ENCODE assay signal across 19 mouse cellular contexts in the genomic region with DNA sequence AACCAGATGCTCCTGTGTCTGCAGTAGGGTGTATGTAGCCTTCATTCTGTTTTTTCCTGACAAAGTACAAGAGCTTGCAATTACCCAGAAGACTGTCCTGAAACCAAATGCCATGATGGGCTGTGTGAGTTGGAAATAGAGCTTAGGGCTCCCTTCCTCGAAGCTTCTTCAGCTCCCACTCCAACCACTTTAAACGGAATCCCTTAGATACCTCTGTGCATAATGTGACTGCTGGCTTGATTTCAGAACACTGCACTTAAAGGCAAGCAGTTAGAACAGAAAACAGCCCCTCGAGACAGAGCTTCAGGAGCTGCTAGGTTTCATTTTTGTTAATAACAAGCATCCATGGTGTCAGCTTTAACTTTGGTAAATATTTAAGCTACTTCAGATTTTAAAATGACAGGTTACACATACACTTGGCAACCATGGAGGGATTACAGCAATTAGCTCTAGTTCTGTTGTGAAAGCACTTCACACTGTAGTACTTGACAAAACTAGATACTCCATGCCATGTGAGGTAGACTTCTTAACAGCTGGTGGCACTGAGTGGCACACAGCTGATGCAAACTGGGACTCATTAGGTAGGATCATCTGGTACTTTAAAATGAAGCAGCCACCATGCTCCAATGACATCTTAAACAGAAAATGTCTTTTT.
DNase-seq lines count a peak whose midpoint lies in the region; ATAC-seq and TF ChIP-seq lines count a peak whose summit lies in the region.
"Had no signal": no experiment of that assay in that cellular context is flagged by ENCODE, and none has a peak within 500 bp of the region (broad histone marks: within the 10 kb centered on the region; RNA-seq: fewer than 3 reads in every experiment).

No protein-coding gene starts in this region.

- no peaks in the 10 kb centered on the region for H3K9me3 ChIP-seq in embryonic facial prominence, embryonic 14.5 days (ENCODE audit: control insufficient read depth, low read length)
- H3K9me3 ChIP-seq in embryonic facial prominence, embryonic 10.5 days, result no peaks in the 10 kb centered on the region
- no peaks in the 10 kb centered on the region for H3K9me3 ChIP-seq in heart, embryonic 16.5 days (replicated peaks; ENCODE audit: control insufficient read depth, low read length)
- H3K9me3 ChIP-seq in liver, embryonic 12.5 days (replicated peaks), result no peaks in the 10 kb centered on the region
- H3K9me3 ChIP-seq: embryonic facial prominence, embryonic 13.5 days; intestine, embryonic 15.5 days; limb, embryonic 12.5 days; liver, embryonic 15.5 days; neural tube, embryonic 15.5 days had no signal

- no peaks in the 10 kb centered on the region for H3K79me2 ChIP-seq in liver, adult 2 months (ENCODE audit: control insufficient read depth, insufficient read depth, low read length)

- TF ChIP-seq POLR2A in liver, adult 2 months (IDR thresholded peaks at IDR 0.05; ENCODE audit: extremely low read depth, insufficient read depth, low read length), result no peak

- H3K27ac ChIP-seq in embryonic facial prominence, embryonic 14.5 days (replicated peaks; ENCODE audit: low read depth, low read length), result 0 out of 2 replicates have a peak overlapping the region, but pooled peaks have one; percentile 15
- no peak overlapping the region for H3K27ac ChIP-seq in embryonic facial prominence, embryonic 10.5 days (replicated peaks)
- peak overlapping the region; percentile 39 for H3K27ac ChIP-seq in heart, embryonic 16.5 days (ENCODE audit: low read length)
- no peak overlapping the region for H3K27ac ChIP-seq in liver, adult 2 months (replicated peaks; ENCODE audit: insufficient read depth, low read depth, low read length)
- H3K27ac ChIP-seq in liver, embryonic 12.5 days, result no peak overlapping the region
- H3K27ac ChIP-seq: embryonic facial prominence, embryonic 13.5 days; gastrocnemius, adult 2 months; intestine, embryonic 15.5 days; limb, embryonic 12.5 days; liver, embryonic 15.5 days; neural tube, embryonic 15.5 days had no signal

- no peak overlapping the region for H3K9ac ChIP-seq in embryonic facial prominence, embryonic 14.5 days (ENCODE audit: low read depth, low read length)
- no peak overlapping the region for H3K9ac ChIP-seq in heart, embryonic 16.5 days (ENCODE audit: low read length)
- H3K9ac ChIP-seq in liver, adult 2 months (ENCODE audit: low read depth, low read length), result no peak overlapping the region
- no peak overlapping the region for H3K9ac ChIP-seq in liver, embryonic 12.5 days
- H3K9ac ChIP-seq: embryonic facial prominence, embryonic 13.5 days; intestine, embryonic 15.5 days; limb, embryonic 12.5 days; liver, embryonic 15.5 days; neural tube, embryonic 15.5 days had no signal

- CTCF ChIA-PET in Patski (lab: Charles Lee), result interaction anchor here (0.9 to 1.5 kb wide), 4 partner anchors 8 to 14 kb away, joined by 3 to 4 read pairs (median 4); no protein-coding TSS in a partner anchor

- no peak overlapping the region for H3K4me3 ChIP-seq in embryonic facial prominence, embryonic 14.5 days (ENCODE audit: low read depth, low read length)
- no peak overlapping the region for H3K4me3 ChIP-seq in embryonic facial prominence, embryonic 10.5 days
- H3K4me3 ChIP-seq in heart, embryonic 16.5 days (ENCODE audit: low read length), result no peak overlapping the region
- no peak overlapping the region for H3K4me3 ChIP-seq in liver, adult 2 months (ENCODE audit: insufficient read depth, low read depth, low read length)
- no peak overlapping the region for H3K4me3 ChIP-seq in liver, embryonic 12.5 days
- H3K4me3 ChIP-seq: embryonic facial prominence, embryonic 13.5 days; gastrocnemius, adult 2 months; intestine, embryonic 15.5 days; limb, embryonic 12.5 days; liver, embryonic 15.5 days; neural tube, embryonic 15.5 days had no signal

- H3K4me2 ChIP-seq in embryonic facial prominence, embryonic 14.5 days (ENCODE audit: low read depth, low read length), result no peak overlapping the region
- H3K4me2 ChIP-seq in heart, embryonic 16.5 days (ENCODE audit: low read depth, low read length), result peak overlapping the region; percentile 36; the same call in 1 of the 2 replicates
- no peak overlapping the region for H3K4me2 ChIP-seq in liver, embryonic 12.5 days
- H3K4me2 ChIP-seq: embryonic facial prominence, embryonic 13.5 days; intestine, embryonic 15.5 days; limb, embryonic 12.5 days; liver, embryonic 15.5 days; neural tube, embryonic 15.5 days had no signal

- DNase-seq in embryonic facial prominence, embryonic 14.5 days (ENCODE audit: low spot score), result peak; percentile 16
- DNase-seq in embryonic facial prominence, embryonic 10.5 days (ENCODE audit: low spot score), result no peak
- no peak for DNase-seq in heart, adult 11 months
- peak; percentile 41 for DNase-seq in liver, adult 2 months (ENCODE audit: extremely low read depth, low read depth, low spot score)
- no peak for DNase-seq in Patski (ENCODE audit: low read depth, low spot score)
- DNase-seq in cerebellum, postnatal 4 days (ENCODE audit: low spot score in 2 of 2), result no peak
- DNase-seq: adrenal gland, adult 8-10 months; cerebellum, adult 9-11 months; gastrocnemius, adult 2 months; heart, postnatal 10 days; right cerebral cortex, postnatal 14 days had no signal

- no peaks in the 10 kb centered on the region for H3K4me1 ChIP-seq in embryonic facial prominence, embryonic 14.5 days (ENCODE audit: control insufficient read depth, insufficient read depth, low read length)
- H3K4me1 ChIP-seq in embryonic facial prominence, embryonic 10.5 days, result no peaks in the 10 kb centered on the region
- peaks cover 11% of the 10 kb centered on the region for H3K4me1 ChIP-seq in heart, embryonic 16.5 days (ENCODE audit: control insufficient read depth, insufficient read depth, low read length)
- H3K4me1 ChIP-seq in liver, adult 2 months (ENCODE audit: control insufficient read depth, insufficient read depth, low read length), result no peaks in the 10 kb centered on the region
- H3K4me1 ChIP-seq in liver, embryonic 12.5 days, result no peaks in the 10 kb centered on the region
- H3K4me1 ChIP-seq: embryonic facial prominence, embryonic 13.5 days; intestine, embryonic 15.5 days; limb, embryonic 12.5 days; liver, embryonic 15.5 days; neural tube, embryonic 15.5 days had no signal

- TF ChIP-seq CTCF in liver, adult 2 months (IDR thresholded peaks at IDR 0.05; ENCODE audit: low read depth, low read length), result no peak
- TF ChIP-seq CTCF in Patski (IDR thresholded peaks at IDR 0.05), result no peak

- H3K27me3 ChIP-seq in embryonic facial prominence, embryonic 14.5 days (replicated peaks; ENCODE audit: control insufficient read depth, insufficient read depth, low read length), result no peaks in the 10 kb centered on the region
- no peaks in the 10 kb centered on the region for H3K27me3 ChIP-seq in embryonic facial prominence, embryonic 10.5 days (replicated peaks; ENCODE audit: low read depth, poor library complexity, severe bottlenecking)
- no peaks in the 10 kb centered on the region for H3K27me3 ChIP-seq in heart, embryonic 16.5 days (ENCODE audit: control insufficient read depth, insufficient read depth, low read length)
- no peaks in the 10 kb centered on the region for H3K27me3 ChIP-seq in liver, adult 2 months (ENCODE audit: control insufficient read depth, insufficient read depth, low read length)
- no peaks in the 10 kb centered on the region for H3K27me3 ChIP-seq in liver, embryonic 12.5 days (replicated peaks)
- H3K27me3 ChIP-seq in Patski, result no peaks in the 10 kb centered on the region
- H3K27me3 ChIP-seq: embryonic facial prominence, embryonic 13.5 days; intestine, embryonic 15.5 days; limb, embryonic 12.5 days; liver, embryonic 15.5 days; neural tube, embryonic 15.5 days had no signal

- H3K36me3 ChIP-seq in embryonic facial prominence, embryonic 14.5 days (ENCODE audit: control insufficient read depth, insufficient read depth, low read length), result peaks cover 26% of the 10 kb centered on the region; the same call in 1 of the 2 replicates
- peaks cover 12% of the 10 kb centered on the region for H3K36me3 ChIP-seq in embryonic facial prominence, embryonic 10.5 days (replicated peaks)
- H3K36me3 ChIP-seq in heart, embryonic 16.5 days (ENCODE audit: control insufficient read depth, insufficient read depth), result no peaks in the 10 kb centered on the region
- H3K36me3 ChIP-seq in liver, adult 2 months (ENCODE audit: control insufficient read depth, insufficient read depth, low read length), result peaks cover 35% of the 10 kb centered on the region
- no peaks in the 10 kb centered on the region for H3K36me3 ChIP-seq in liver, embryonic 12.5 days
- H3K36me3 ChIP-seq: intestine, embryonic 15.5 days; liver, embryonic 15.5 days; neural tube, embryonic 15.5 days had no signal

- in situ Hi-C loops in Patski (cut with MboI; ENCODE audit: low pct_unique_long_range_greater_than_20kb), result loop anchor here (25.0 kb wide), 1 partner anchor 750 kb away; no protein-coding TSS in a partner anchor

- ATAC-seq in embryonic facial prominence, embryonic 14.5 days (ENCODE audit: low read depth), result no peak
- ATAC-seq in heart, embryonic 16.5 days (replicated peaks; ENCODE audit: extremely low read depth, insufficient read depth, low FRiP score), result peak; percentile 72; the same call in 1 of the 2 replicates
- ATAC-seq in liver, embryonic 12.5 days, result no peak
- peak; percentile 44 for ATAC-seq in Patski
- ATAC-seq: intestine, embryonic 15.5 days; midbrain, embryonic 16.5 days had no signal

- WGBS in embryonic facial prominence, embryonic 14.5 days, result 70% methylated on average over 3 of the region's 3 CpGs
- 89% methylated on average over 3 of the region's 3 CpGs for WGBS in embryonic facial prominence, embryonic 10.5 days
- WGBS in heart, embryonic 16.5 days, result 34% methylated on average over 3 of the region's 3 CpGs
- 74% methylated on average over 3 of the region's 3 CpGs for WGBS in liver, adult 2 months
- 55% methylated on average over 3 of the region's 3 CpGs for whole genome bisulfite sequencing in liver, embryonic 12.5 days (ENCODE audit: insufficient replicate concordance)

- POLR2A ChIA-PET in Patski (lab: Charles Lee), result no interaction called here

Comparison
In these comparisons a context has a peak if more than half of its experiments do, and no peak if none do; other contexts are left out.
1. DNase-seq: peak in embryonic facial prominence, embryonic 14.5 days (single experiment) and liver, adult 2 months (single experiment); none in embryonic facial prominence, embryonic 10.5 days (single experiment), heart, adult 11 months (single experiment), Patski (single experiment) and cerebellum, postnatal 4 days (0 of 2).
2. H3K27ac ChIP-seq: peak in embryonic facial prominence, embryonic 14.5 days (single experiment) and heart, embryonic 16.5 days (single experiment); none in embryonic facial prominence, embryonic 10.5 days (single experiment), liver, adult 2 months (single experiment) and liver, embryonic 12.5 days (single experiment).
3. ATAC-seq: peak in heart, embryonic 16.5 days (single experiment) and Patski (single experiment); none in embryonic facial prominence, embryonic 14.5 days (single experiment) and liver, embryonic 12.5 days (single experiment).